Mouse (Mus musculus) urinary bladder, adult 18-20 months (tissue): ENCODE results near the gene Ttf2.

Experiments
- DNase-seq, 2 experiments: peaks; one replicate each; pipeline ENCODE4 v3.0.0; 2022; ENCODE audit warnings: low spot score in 2 of 2, mixed read lengths in 2 of 2

Ttf2 gene

GRCm38 (mm10) chr3:100979290-100979689 lies 9.8 kb upstream of the Ttf2 start:
- DNase-seq = no peak

GRCm38 (mm10) chr3:100973906-100974305 lies 4.4 kb upstream of the Ttf2 start:
- DNase-seq = no peak

- no peak for DNase-seq
These were observed 5.5 kb downstream of the Ttf2 start for GRCm38 (mm10) chr3:100963849-100964542.

GRCm38 (mm10) chr3:100961501-100961900 lies 8.0 kb downstream of the Ttf2 start:
- DNase-seq = no peak

GRCm38 (mm10) chr3:100961007-100961406 lies 8.5 kb downstream of the Ttf2 start:
- no peak for DNase-seq

- no peak for DNase-seq
These were observed 14.8 kb downstream of the Ttf2 start for GRCm38 (mm10) chr3:100954616-100955015.

GRCm38 (mm10) chr3:100951531-100951930 lies 17.9 kb downstream of the Ttf2 start:
- DNase-seq = no peak

GRCm38 (mm10) chr3:100947286-100947685 lies 22.2 kb downstream of the Ttf2 start:
- no peak for DNase-seq

GRCm38 (mm10) chr3:100940496-100941037 lies 28.9 kb downstream of the Ttf2 start:
- DNase-seq = peak in 1 of 2 experiments; percentile 22

GRCm38 (mm10) chr3:100938211-100938610 lies 31.3 kb downstream of the Ttf2 start:
- DNase-seq = no peak

- DNase-seq = no peak
These were observed 33.3 kb downstream of the Ttf2 start for GRCm38 (mm10) chr3:100936201-100936600.

- no peak for DNase-seq
These were observed 33.9 kb downstream of the Ttf2 start for GRCm38 (mm10) chr3:100935521-100935920.

GRCm38 (mm10) chr3:100932077-100932944 lies 37.2 kb downstream of the Ttf2 start:
- DNase-seq = no peak

GRCm38 (mm10) chr3:100931332-100932076 lies 38.0 kb downstream of the Ttf2 start:
- no peak for DNase-seq

- no peak for DNase-seq
These were observed 44.3 kb downstream of the Ttf2 start for GRCm38 (mm10) chr3:100925176-100925575.

- DNase-seq = no peak
These were observed 45.3 kb downstream of the Ttf2 start for GRCm38 (mm10) chr3:100924065-100924732.

GRCm38 (mm10) chr3:100922506-100923375 lies 46.7 kb downstream of the Ttf2 start:
- no peak for DNase-seq

GRCm38 (mm10) chr3:100921825-100922505 lies 47.5 kb downstream of the Ttf2 start, which contains the start of gene Trim45:
Gene Trim45 (plus strand): TSS chr3:100922202.
- DNase-seq = peak; percentile 95 to 99

GRCm38 (mm10) chr3:100920611-100921140 lies 48.8 kb downstream of the Ttf2 start:
- no peak for DNase-seq
